Mouse (Mus musculus) embryonic facial prominence, embryonic 15.5 days (tissue): ENCODE measurements around the gene Ccdc130. TPM values are rescaled to one million over a fixed set of nuclear protein-coding genes. Genes with fewer than 3 reads are reported as not detected.
A peak's percentile ranks its signal among the peaks of the same experiment; 100 is the strongest.

Source experiments
- ATAC-seq: fragments of 200-750 bp; cut with Nextera tagmentation; 2 replicates; pipeline ENCODE4 v1.8.0; 2017; ENCODE audit warnings: low read depth, moderate TSS enrichment; ENCODE audit not compliant: insufficient number of reproducible peaks, low FRiP score, low TSS enrichment
- H3K27ac ChIP-seq: fragments of 300-500 bp; sonication (generic); replicated peaks from 2 replicates; pipeline ENCODE4 v1.5.1; 2015; ENCODE audit warnings: mild to moderate bottlenecking, inconsistent platforms
- H3K27me3 ChIP-seq: fragments of 300-500 bp; sonication (generic); 2 replicates; pipeline ENCODE4 v1.6.1; 2015; ENCODE audit warnings: inconsistent platforms
- H3K36me3 ChIP-seq: fragments of 300-500 bp; sonication (generic); 2 replicates; pipeline ENCODE4 v1.6.1; 2015; ENCODE audit warnings: mild to moderate bottlenecking, inconsistent platforms
- H3K4me1 ChIP-seq: fragments of 300-500 bp; sonication (generic); 2 replicates; pipeline ENCODE4 v1.6.1; 2015; ENCODE audit warnings: inconsistent platforms
- H3K4me2 ChIP-seq: fragments of 300-500 bp; sonication (generic); replicated peaks from 2 replicates; pipeline ENCODE4 v1.6.1; 2015; ENCODE audit warnings: mild to moderate bottlenecking, inconsistent platforms
- H3K4me3 ChIP-seq: fragments of 300-500 bp; sonication (generic); replicated peaks from 2 replicates; pipeline ENCODE4 v1.5.1; 2015; ENCODE audit warnings: mild to moderate bottlenecking, inconsistent platforms
- H3K9ac ChIP-seq: fragments of 300-500 bp; sonication (generic); 2 replicates; pipeline ENCODE4 v1.6.1; 2015; ENCODE audit warnings: inconsistent platforms
- H3K9me3 ChIP-seq: fragments of 300-500 bp; sonication (generic); replicated peaks from 2 replicates; pipeline ENCODE4 v1.6.1; 2016; ENCODE audit warnings: inconsistent platforms
- WGBS: fragments of 180-500 bp; shearing (Covaris S2); methylation state at CpG from one replicate; pipeline ENCODE4 v1.1.7; 2015; 5-methylcytosine and 5-hydroxymethylcytosine counted together
- polyA plus RNA-seq: library from polyadenylated mRNA; unstranded; fragments of >200 nt; fragmentation: Nextera tagmentation; extraction: Ambion mirVana; gene quantifications from 2 replicates; pipeline ENCODE4 v1.2.1, GENCODE M21; 2015

The Ccdc130 gene
- polyA plus RNA-seq, 1 experiment from 2014 or later: 28.5 TPM

GRCm38 (mm10) chr8:84273968-84274367, 3.8 kb upstream of the Ccdc130 start:
- Histone ChIP-seq H3K36me3 (no peaks in the 10 kb centered on the region), H3K4me3 (no peak overlapping the region), H3K27ac (no peak overlapping the region), H3K9me3 (no peaks in the 10 kb centered on the region), H3K4me1 (peaks cover 8% of the 10 kb centered on the region), H3K4me2 (no peak overlapping the region), H3K27me3 (no peaks in the 10 kb centered on the region), H3K9ac (no peak overlapping the region)
- WGBS: 80% methylated on average over 3 of the region's 3 CpGs
- ATAC-seq: no peak

GRCm38 (mm10) chr8:84272302-84272701, 2.1 kb upstream of the Ccdc130 start:
- Histone ChIP-seq H3K9me3 (no peaks in the 10 kb centered on the region), H3K4me1 (peaks cover 8% of the 10 kb centered on the region), H3K36me3 (no peaks in the 10 kb centered on the region), H3K4me3 (no peak overlapping the region), H3K9ac (no peak overlapping the region), H3K4me2 (no peak overlapping the region), H3K27me3 (no peaks in the 10 kb centered on the region), H3K27ac (no peak overlapping the region)
- WGBS: 76% methylated on average over 4 of the region's 4 CpGs
- no peak for ATAC-seq

- Histone ChIP-seq H3K4me2 (no peak overlapping the region), H3K27ac (no peak overlapping the region), H3K4me1 (peaks cover 16% of the 10 kb centered on the region), H3K4me3 (no peak overlapping the region), H3K9ac (no peak overlapping the region), H3K9me3 (no peaks in the 10 kb centered on the region), H3K27me3 (no peaks in the 10 kb centered on the region), H3K36me3 (peaks cover 73% of the 10 kb centered on the region)
- ATAC-seq: no peak
- WGBS: 93% methylated on average over 4 of the region's 4 CpGs
These were observed 9.1 kb downstream of the Ccdc130 start for GRCm38 (mm10) chr8:84261098-84261497.

GRCm38 (mm10) chr8:84256822-84257610, 13.2 kb downstream of the Ccdc130 start, which contains the start of gene Mri1:
TSS of gene Mri1 (minus strand) at chr8:84257326.
- H3K9ac ChIP-seq: peak within 1 kb of the TSS; percentile 74
- H3K4me3 ChIP-seq: peak within 1 kb of the TSS; percentile 69
- no peaks in the 10 kb centered on the region for H3K27me3 ChIP-seq
- under 1% methylated on average over 64 of the region's 64 CpGs for WGBS
- H3K27ac ChIP-seq: peak within 1 kb of the TSS; percentile 90
- peaks cover 20% of the 10 kb centered on the region for H3K4me1 ChIP-seq
- peaks cover 68% of the 10 kb centered on the region for H3K36me3 ChIP-seq
- peak; percentile 87 for ATAC-seq
- H3K4me2 ChIP-seq: peak within 1 kb of the TSS; percentile 88
- no peaks in the 10 kb centered on the region for H3K9me3 ChIP-seq

- H3K27me3 ChIP-seq: no peaks in the 10 kb centered on the region
- 0 out of 2 replicates have a peak, but pooled peaks have one; percentile 2 for ATAC-seq
- H3K4me1 ChIP-seq: peaks cover 20% of the 10 kb centered on the region
- peak overlapping the region; percentile 88 for H3K4me2 ChIP-seq
- H3K36me3 ChIP-seq: peaks cover 70% of the 10 kb centered on the region
- peak overlapping the region; percentile 90 for H3K27ac ChIP-seq
- peak overlapping the region; percentile 69 for H3K4me3 ChIP-seq
- 11% methylated on average over 6 of the region's 6 CpGs for WGBS
- no peaks in the 10 kb centered on the region for H3K9me3 ChIP-seq
- peak overlapping the region; percentile 74 for H3K9ac ChIP-seq
These were observed 13.7 kb downstream of the Ccdc130 start for GRCm38 (mm10) chr8:84256458-84256821.

GRCm38 (mm10) chr8:84255858-84256257, 14.3 kb downstream of the Ccdc130 start:
- H3K4me2 ChIP-seq: peak overlapping the region; percentile 88
- H3K27me3 ChIP-seq: no peaks in the 10 kb centered on the region
- 69% methylated on average over 3 of the region's 3 CpGs for WGBS
- no peaks in the 10 kb centered on the region for H3K9me3 ChIP-seq
- H3K9ac ChIP-seq: 0 out of 2 replicates have a peak overlapping the region, but pooled peaks have one; percentile 74
- H3K4me3 ChIP-seq: peak overlapping the region; percentile 69
- H3K4me1 ChIP-seq: peaks cover 20% of the 10 kb centered on the region
- H3K36me3 ChIP-seq: peaks cover 70% of the 10 kb centered on the region
- ATAC-seq: no peak
- H3K27ac ChIP-seq: peak overlapping the region; percentile 90; the same call in 1 of the 2 replicates

- no peaks in the 10 kb centered on the region for H3K27me3 ChIP-seq
- H3K4me1 ChIP-seq: 0 out of 2 replicates have a peak, but pooled peaks cover 3% of the 10 kb centered on the region
- peak within 1 kb of the TSS; percentile 90 for H3K9ac ChIP-seq
- ATAC-seq: peak; percentile 91
- H3K4me3 ChIP-seq: peak within 1 kb of the TSS; percentile 96
- peak within 1 kb of the TSS; percentile 87 for H3K27ac ChIP-seq
- H3K4me2 ChIP-seq: peak within 1 kb of the TSS; percentile 58
- 2% methylated on average over 52 of the region's 52 CpGs for WGBS
- H3K9me3 ChIP-seq: no peaks in the 10 kb centered on the region
- H3K36me3 ChIP-seq: peaks cover 68% of the 10 kb centered on the region
These were observed 20.7 kb downstream of the Ccdc130 start, which contains the start of gene D8Ertd738e for GRCm38 (mm10) chr8:84249257-84250170. TSS of gene D8Ertd738e (minus strand) at chr8:84249719.

GRCm38 (mm10) chr8:84241821-84242220, 28.4 kb downstream of the Ccdc130 start:
- H3K27ac ChIP-seq: no peak overlapping the region
- 43% methylated on average over 2 of the region's 2 CpGs for WGBS
- no peak overlapping the region for H3K4me2 ChIP-seq
- ATAC-seq: no peak
- no peak overlapping the region for H3K9ac ChIP-seq
- H3K9me3 ChIP-seq: no peaks in the 10 kb centered on the region
- no peak overlapping the region for H3K4me3 ChIP-seq
- H3K36me3 ChIP-seq: peaks cover 27% of the 10 kb centered on the region
- no peaks in the 10 kb centered on the region for H3K27me3 ChIP-seq
- 0 out of 2 replicates have a peak, but pooled peaks cover 6% of the 10 kb centered on the region for H3K4me1 ChIP-seq

GRCm38 (mm10) chr8:84241167-84241566, 29.0 kb downstream of the Ccdc130 start:
- H3K9ac ChIP-seq: no peak overlapping the region
- 56% methylated on average over 6 of the region's 6 CpGs for WGBS
- no peak for ATAC-seq

GRCm38 (mm10) chr8:84237542-84238229, 32.5 kb downstream of the Ccdc130 start:
- peaks cover 22% of the 10 kb centered on the region for H3K36me3 ChIP-seq

More at GRCm38 (mm10) chr8:84241167-84241566, 29.0 kb downstream of the Ccdc130 start:
- Histone ChIP-seq H3K4me3 (no peak overlapping the region), H3K27me3 (no peaks in the 10 kb centered on the region), H3K4me2 (no peak overlapping the region), H3K4me1 (peaks cover 7% of the 10 kb centered on the region; the same call in 1 of the 2 replicates), H3K36me3 (peaks cover 20% of the 10 kb centered on the region), H3K9me3 (no peaks in the 10 kb centered on the region), H3K27ac (no peak overlapping the region)

More at GRCm38 (mm10) chr8:84237542-84238229, 32.5 kb downstream of the Ccdc130 start:
- WGBS: 11% methylated on average over 19 of the region's 19 CpGs
- no peaks in the 10 kb centered on the region for H3K9me3 ChIP-seq
- peaks cover 24% of the 10 kb centered on the region for H3K4me1 ChIP-seq
- no peak for ATAC-seq
- peak overlapping the region; percentile 80 for H3K4me3 ChIP-seq
- peak overlapping the region; percentile 93 for H3K27ac ChIP-seq
- H3K9ac ChIP-seq: peak overlapping the region; percentile 63
- no peaks in the 10 kb centered on the region for H3K27me3 ChIP-seq
- H3K4me2 ChIP-seq: peak overlapping the region; percentile 68
